23 mouse cellular contexts compared by ENCODE assay signal in the genomic region with DNA sequence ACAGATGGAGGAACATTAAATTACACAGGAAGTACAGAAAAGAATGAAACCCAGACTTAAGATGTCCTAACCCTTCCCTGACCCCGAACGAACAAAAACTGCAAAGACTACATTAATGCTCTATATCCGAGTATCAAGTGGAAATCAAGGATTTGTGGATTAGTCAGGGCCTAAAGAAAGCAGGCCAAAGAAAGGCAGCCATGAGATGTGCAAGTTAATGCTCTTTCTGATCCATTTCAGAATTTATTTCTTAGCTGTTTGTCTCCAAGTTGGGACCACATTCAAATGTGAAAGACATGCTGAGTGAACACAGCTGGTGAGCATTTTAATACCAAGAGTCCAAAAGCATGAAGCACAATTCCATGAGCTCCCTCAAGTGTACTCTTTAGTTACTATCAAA.
DNase-seq lines count a peak whose midpoint lies in the region; ATAC-seq and TF ChIP-seq lines count a peak whose summit lies in the region.
"Had no signal": no experiment of that assay in that cellular context is flagged by ENCODE, and none has a peak within 500 bp of the region (broad histone marks: within the 10 kb centered on the region; RNA-seq: fewer than 3 reads in every experiment).

No protein-coding gene starts in this region.

- TF ChIP-seq CTCF in layer of hippocampus, adult 2 months (conservative IDR thresholded peaks at IDR 0.05) = no peak

- no peak overlapping the region for H3K9ac ChIP-seq in kidney, embryonic 14.5 days (ENCODE audit: low read depth, low read length)
- H3K9ac ChIP-seq in limb, embryonic 14.5 days (ENCODE audit: low read depth, low read length, severe bottlenecking) = no peak overlapping the region
- H3K9ac ChIP-seq: forebrain, embryonic 13.5 days; liver, embryonic 12.5 days; neural tube, embryonic 15.5 days had no signal

- H3K9me3 ChIP-seq in kidney, embryonic 14.5 days (ENCODE audit: control insufficient read depth, low read length) = no peaks in the 10 kb centered on the region
- no peaks in the 10 kb centered on the region for H3K9me3 ChIP-seq in limb, embryonic 14.5 days (ENCODE audit: control insufficient read depth, low read length)
- H3K9me3 ChIP-seq: forebrain, embryonic 13.5 days; heart, embryonic 10.5 days; hindbrain, embryonic 10.5 days; liver, embryonic 12.5 days; neural tube, embryonic 15.5 days had no signal

- no peak overlapping the region for H3K27ac ChIP-seq in kidney, embryonic 14.5 days (ENCODE audit: low read depth, low read length)
- no peak overlapping the region for H3K27ac ChIP-seq in limb, embryonic 14.5 days (replicated peaks; ENCODE audit: low read depth, low read length)
- H3K27ac ChIP-seq in layer of hippocampus, adult 2 months = no peak overlapping the region
- H3K27ac ChIP-seq: forebrain, embryonic 13.5 days; gastrocnemius, adult 2 months; heart, embryonic 10.5 days; hindbrain, embryonic 10.5 days; hindbrain, postnatal 0 days; liver, embryonic 12.5 days; neural tube, embryonic 15.5 days had no signal

- no peaks in the 10 kb centered on the region for H3K36me3 ChIP-seq in kidney, embryonic 14.5 days (ENCODE audit: control insufficient read depth, insufficient read depth, low read length)
- H3K36me3 ChIP-seq in limb, embryonic 14.5 days (ENCODE audit: control insufficient read depth, insufficient read depth, low read length) = no peaks in the 10 kb centered on the region
- H3K36me3 ChIP-seq: heart, embryonic 10.5 days; hindbrain, embryonic 10.5 days; liver, embryonic 12.5 days; neural tube, embryonic 15.5 days had no signal

- TF ChIP-seq POLR2A in limb, embryonic 14.5 days (IDR thresholded peaks at IDR 0.05; ENCODE audit: borderline replicate concordance, extremely low read depth, insufficient read depth, insufficient read length) = no peak

- DNase-seq in kidney, adult 11 months = no peak
- DNase-seq in urinary bladder, postnatal 14 days (ENCODE audit: low spot score) = peak; percentile 3
- DNase-seq in urinary bladder, postnatal 4 days (ENCODE audit: low spot score in 2 of 2) = no peak
- peak; percentile 24 for DNase-seq in limb, embryonic 14.5 days (ENCODE audit: low spot score)
- DNase-seq in layer of hippocampus, adult 2 months (ENCODE audit: low spot score in 2 of 2) = no peak
- no peak for DNase-seq in liver
- DNase-seq: adrenal gland, adult 2 months; cerebellum, adult 11 months; cerebellum, adult 9-11 months; gastrocnemius, adult 2 months; left cerebral cortex, postnatal 4 days; lung, adult 18-20 months; lung, postnatal 10 days; right cerebral cortex, adult 18-20 months had no signal

- peak; percentile 49; the same call in 1 of the 2 replicates for ATAC-seq in kidney, embryonic 14.5 days (ENCODE audit: low FRiP score, low TSS enrichment)
- peak; percentile 44; the same call in 1 of the 2 replicates for ATAC-seq in limb, embryonic 14.5 days (ENCODE audit: low FRiP score, low read depth)
- ATAC-seq: forebrain, embryonic 13.5 days; hindbrain, postnatal 0 days; liver, embryonic 12.5 days had no signal

- no peak overlapping the region for H3K4me2 ChIP-seq in kidney, embryonic 14.5 days (replicated peaks; ENCODE audit: low read depth, low read length)
- H3K4me2 ChIP-seq in limb, embryonic 14.5 days (replicated peaks; ENCODE audit: low read depth, low read length, severe bottlenecking) = no peak overlapping the region
- H3K4me2 ChIP-seq: forebrain, embryonic 13.5 days; liver, embryonic 12.5 days; midbrain, embryonic 11.5 days; neural tube, embryonic 15.5 days had no signal

- H3K4me3 ChIP-seq in kidney, embryonic 14.5 days (ENCODE audit: low read length) = no peak overlapping the region
- H3K4me3 ChIP-seq in limb, embryonic 14.5 days (replicated peaks; ENCODE audit: low read length) = no peak overlapping the region
- no peak overlapping the region for H3K4me3 ChIP-seq in layer of hippocampus, adult 2 months
- H3K4me3 ChIP-seq: erythroblast, embryonic 14.5 days; forebrain, embryonic 13.5 days; gastrocnemius, adult 2 months; heart, embryonic 10.5 days; hindbrain, embryonic 10.5 days; liver, embryonic 12.5 days; neural tube, embryonic 15.5 days had no signal

- H3K27me3 ChIP-seq in kidney, embryonic 14.5 days (ENCODE audit: control insufficient read depth, insufficient read depth, low read length) = no peaks in the 10 kb centered on the region
- no peaks in the 10 kb centered on the region for H3K27me3 ChIP-seq in limb, embryonic 14.5 days (ENCODE audit: control insufficient read depth, insufficient read depth, low read length)
- H3K27me3 ChIP-seq: forebrain, embryonic 13.5 days; liver, embryonic 12.5 days; neural tube, embryonic 15.5 days had no signal

- no peaks in the 10 kb centered on the region for H3K4me1 ChIP-seq in kidney, embryonic 14.5 days (ENCODE audit: control insufficient read depth, insufficient read depth, low read length)
- H3K4me1 ChIP-seq in limb, embryonic 14.5 days (ENCODE audit: control insufficient read depth, insufficient read depth, low read length) = no peaks in the 10 kb centered on the region
- H3K4me1 ChIP-seq: forebrain, embryonic 13.5 days; heart, embryonic 10.5 days; hindbrain, embryonic 10.5 days; liver, embryonic 12.5 days; neural tube, embryonic 15.5 days had no signal

- WGBS in kidney, embryonic 14.5 days = 75% methylated on average over 3 of the region's 3 CpGs
- WGBS in limb, embryonic 14.5 days = 61% methylated on average over 3 of the region's 3 CpGs

Comparison
In these comparisons a context has a peak if more than half of its experiments do, and no peak if none do; other contexts are left out.
1. DNase-seq: peak in urinary bladder, postnatal 14 days (single experiment) and limb, embryonic 14.5 days (single experiment); none in kidney, adult 11 months (single experiment), urinary bladder, postnatal 4 days (0 of 2), layer of hippocampus, adult 2 months (0 of 2) and liver (single experiment).